Mouse (Mus musculus) ES-E14 (cell line): Measurements from ENCODE around the gene Pan2. TPM values are rescaled to one million over a fixed set of nuclear protein-coding genes. Genes with fewer than 3 reads are reported as not detected.

Source experiments
- DNase-seq: peaks from one replicate; pipeline ENCODE4 v3.0.0-alpha.2; 2013; ENCODE audit warnings: low read depth, low spot score
- H3K27ac ChIP-seq: 2 replicates; pipeline ENCODE4 v1.5.1; 2012; ENCODE audit warnings: low read depth, mild to moderate bottlenecking, low read length, moderate library complexity, mixed read lengths; ENCODE audit not compliant: poor library complexity, insufficient read depth, severe bottlenecking
- H3K36me3 ChIP-seq: 2 replicates; pipeline ENCODE4 v1.6.1; 2012; ENCODE audit warnings: mild to moderate bottlenecking, low read length, moderate library complexity, mixed read lengths; ENCODE audit not compliant: control insufficient read depth, poor library complexity, insufficient read depth, severe bottlenecking
- H3K4me1 ChIP-seq, 2 experiments: fragments of 150-350 bp in 1 of 2; sonication (generic) in 1 of 2; 2 replicates each; pipeline ENCODE4 v1.6.1; 2012; ENCODE audit warnings: low read length in 2 of 2, mild to moderate bottlenecking in 1 of 2, mixed read lengths in 1 of 2; ENCODE audit not compliant: control insufficient read depth in 2 of 2, insufficient read depth in 2 of 2, poor library complexity in 1 of 2
- H3K4me3 ChIP-seq, 2 experiments: fragments of 150-350 bp in 1 of 2; sonication (generic) in 1 of 2; 2 replicates each; pipeline ENCODE4 v1.5.1; 2012; ENCODE audit warnings: low read length in 2 of 2, low read depth in 1 of 2, mild to moderate bottlenecking in 1 of 2, mixed read lengths in 1 of 2; ENCODE audit not compliant: insufficient read depth in 1 of 2, poor library complexity in 1 of 2, severe bottlenecking in 1 of 2
- H3K9ac ChIP-seq: 2 replicates; pipeline ENCODE4 v1.6.1; 2012; ENCODE audit warnings: low read depth, mild to moderate bottlenecking, low read length, mixed read lengths; ENCODE audit not compliant: poor library complexity, insufficient read depth, severe bottlenecking
- H3K9me3 ChIP-seq: fragments of 150-350 bp; sonication (generic); 2 replicates; pipeline ENCODE4 v1.6.1; 2012; ENCODE audit warnings: low read depth, mild to moderate bottlenecking, low read length; ENCODE audit not compliant: control insufficient read depth, insufficient read depth
- CHD2 ChIP-seq: IDR thresholded peaks from 2 replicates; pipeline ENCODE4 v1.6.1; 2014; ENCODE audit warnings: mild to moderate bottlenecking, low read depth, low read length, inconsistent platforms
- HCFC1 ChIP-seq: IDR thresholded peaks from 2 replicates; pipeline ENCODE4 v1.6.1; 2012; ENCODE audit warnings: low read length, inconsistent platforms, borderline replicate concordance; ENCODE audit not compliant: insufficient read depth
- MAFK ChIP-seq: IDR thresholded peaks from 2 replicates; pipeline ENCODE4 v1.6.1; 2014; ENCODE audit warnings: mild to moderate bottlenecking, low read depth, low read length, inconsistent platforms; ENCODE audit not compliant: insufficient read depth
- ZC3H11A ChIP-seq: IDR thresholded peaks from 2 replicates; pipeline ENCODE4 v1.6.1; 2012; ENCODE audit warnings: low read depth, mild to moderate bottlenecking, inconsistent platforms, low read length, borderline replicate concordance
- ZNF384 ChIP-seq: IDR thresholded peaks from 2 replicates; pipeline ENCODE4 v1.6.1; 2012; ENCODE audit warnings: low read depth, low read length, inconsistent platforms
- in situ Hi-C, 2 experiments: fragments of 600-800 bp; cut with MboI; formaldehyde crosslinking; loops; one replicate each; pipeline ENCODE4 v1.15.1; 2025; ENCODE audit warnings: low sequenced_read_pairs in 2 of 2, inconsistent platforms in 1 of 2; ENCODE audit not compliant: unreplicated experiment in 2 of 2
- total RNA-seq: library from RNA; depleted of rRNA; stranded (reverse); fragments of 300-350 nt; gene quantifications from 2 replicates; pipeline ENCODE4 v1.2.3, GENCODE M21; 2012; rRNA removed

Gene Pan2
- total RNA-seq, 1 experiment = 21.9 TPM

DNA sequence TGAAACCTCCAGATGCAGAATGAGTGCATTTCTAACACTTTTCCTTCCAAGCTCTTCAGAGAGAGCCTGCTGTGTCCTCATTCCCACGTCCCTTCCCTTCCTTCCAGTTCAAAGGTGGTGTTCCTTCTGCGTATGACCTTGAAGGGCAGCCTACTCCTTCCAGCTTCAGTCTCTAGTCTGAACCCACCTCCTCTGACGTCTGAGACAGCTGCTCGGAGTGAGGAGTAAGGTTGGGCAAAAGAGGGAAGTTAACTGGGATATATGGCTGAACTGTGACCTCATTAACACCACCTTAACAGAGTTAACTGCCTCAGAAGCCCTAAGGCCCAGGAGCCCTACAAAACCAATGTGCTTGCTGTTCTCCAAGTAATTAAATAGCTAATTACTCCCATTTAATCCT is 67.5 kb downstream of the Pan2 start:
- H3K36me3 ChIP-seq = no peaks in the 10 kb centered on the region
- TF ChIP-seq ZNF384 (no peak), CHD2 (no peak), ZC3H11A (no peak), HCFC1 (no peak), MAFK (no peak)
- H3K4me3 ChIP-seq = peak overlapping the region in 1 of 2 experiments; percentile 6; a peak in 1 of 4 replicates
- H3K9ac ChIP-seq = no peak overlapping the region
- H3K27ac ChIP-seq = peak overlapping the region; percentile 36
- in situ Hi-C loops = no loop called here
- H3K9me3 ChIP-seq = no peaks in the 10 kb centered on the region
- peaks cover 8 to 9% of the 10 kb centered on the region in 2 experiments for H3K4me1 ChIP-seq
- no peak for DNase-seq

Other genes with a start within 250 kb of the Pan2 start
- 125 and 240 TPM in 2 replicates for gene Ptges3, start 244.4 kb upstream of the Pan2 start, total RNA-seq
- gene Atp5b, start 220.1 kb upstream of the Pan2 start, total RNA-seq = 1,760 and 2,075 TPM in 2 replicates
- gene Baz2a, start 211.8 kb upstream of the Pan2 start, total RNA-seq = 42.8 and 59.9 TPM in 2 replicates
- 23.2 and 30.8 TPM in 2 replicates for gene Rbms2, start 123.0 kb upstream of the Pan2 start, total RNA-seq
- gene Gls2, start 108.9 kb upstream of the Pan2 start, total RNA-seq = 21.9 and 40.7 TPM in 2 replicates
- gene Spryd4, start 91.5 kb upstream of the Pan2 start, total RNA-seq = 22.1 and 24.9 TPM in 2 replicates
- 2.8 and 6.8 TPM in 2 replicates for gene Mip, start 77.5 kb upstream of the Pan2 start, total RNA-seq
- gene Timeless, start 71.3 kb upstream of the Pan2 start, total RNA-seq = 69.7 and 106 TPM in 2 replicates
- 0.31 and 0.69 TPM in 2 replicates for gene Apon, start 49.2 kb upstream of the Pan2 start, total RNA-seq
- gene Apof, start 34.7 kb upstream of the Pan2 start, total RNA-seq = 1.4 and 2.1 TPM in 2 replicates
- gene Stat2, start 32.8 kb upstream of the Pan2 start, total RNA-seq = 10.6 and 22.7 TPM in 2 replicates
- gene Il23a, start 4.6 kb upstream of the Pan2 start, total RNA-seq = 4.1 and 6.1 TPM in 2 replicates
- 218 and 257 TPM in 2 replicates for gene Cnpy2, start 19.1 kb downstream of the Pan2 start, total RNA-seq
- gene Cs, start 34.4 kb downstream of the Pan2 start, total RNA-seq = 107 and 143 TPM in 2 replicates
- gene Coq10a, start 65.7 kb downstream of the Pan2 start, total RNA-seq = 8.2 and 10.1 TPM in 2 replicates
- 11.1 and 11.4 TPM in 2 replicates for gene Ankrd52, start 73.8 kb downstream of the Pan2 start, total RNA-seq
- 0.36 and 0.53 TPM in 2 replicates for gene Slc39a5, start 97.9 kb downstream of the Pan2 start, total RNA-seq
- 25.3 and 28.2 TPM in 2 replicates for gene Nabp2, start 108.2 kb downstream of the Pan2 start, total RNA-seq
- 39.6 and 41.3 TPM in 2 replicates for gene Rnf41, start 108.3 kb downstream of the Pan2 start, total RNA-seq
- gene Smarcc2, start 155.9 kb downstream of the Pan2 start, total RNA-seq = 18.9 and 22.8 TPM in 2 replicates
- 894 and 1,090 TPM in 2 replicates for gene Myl6, start 190.8 kb downstream of the Pan2 start, total RNA-seq
- 2.0 and 3.7 TPM in 2 replicates for gene Myl6b, start 195.3 kb downstream of the Pan2 start, total RNA-seq
- gene Esyt1, start 222.5 kb downstream of the Pan2 start, total RNA-seq = 62.7 and 135 TPM in 2 replicates
- 18.8 and 19.5 TPM in 2 replicates for gene Zc3h10, start 244.4 kb downstream of the Pan2 start, total RNA-seq
- 5,552 and 6,346 TPM in 2 replicates for gene Rpl41, start 246.0 kb downstream of the Pan2 start, total RNA-seq